In genomic region chr17:5248957-5249656, GRCm38 (mm10) we compare ENCODE assay signal across 8 mouse cellular contexts.
DNase-seq lines count a peak whose midpoint lies in the region; ATAC-seq lines count a peak whose summit lies in the region.

No protein-coding gene starts in this region.

- WGBS in hindbrain, embryonic 13.5 days: 51% methylated on average over 17 of the region's 17 CpGs
- WGBS in hindbrain, embryonic 11.5 days: 69% methylated on average over 17 of the region's 17 CpGs

- no peak overlapping the region for H3K4me3 ChIP-seq in hindbrain, embryonic 13.5 days
- H3K4me3 ChIP-seq in hindbrain, embryonic 11.5 days (ENCODE audit: low read depth, low read length): no peak overlapping the region

- H3K9me3 ChIP-seq in hindbrain, embryonic 13.5 days: no peaks in the 10 kb centered on the region
- H3K9me3 ChIP-seq in hindbrain, embryonic 11.5 days (ENCODE audit: control insufficient read depth, low read length): no peaks in the 10 kb centered on the region

- ATAC-seq in hindbrain, embryonic 13.5 days (ENCODE audit: low FRiP score): no peak
- no peak for ATAC-seq in hindbrain, embryonic 11.5 days (ENCODE audit: low FRiP score)
- peak; percentile 74 for ATAC-seq in cerebellum, adult (ENCODE audit: insufficient number of reproducible peaks, low FRiP score, low TSS enrichment)
- peak; percentile 41 for ATAC-seq in megakaryocyte, adult 5-6 weeks (ENCODE audit: poor library complexity, severe bottlenecking)

- H3K4me1 ChIP-seq in hindbrain, embryonic 13.5 days (replicated peaks): peaks cover 59% of the 10 kb centered on the region
- no peaks in the 10 kb centered on the region for H3K4me1 ChIP-seq in hindbrain, embryonic 11.5 days (replicated peaks; ENCODE audit: control insufficient read depth, insufficient read depth, low read length)

- H3K9ac ChIP-seq in hindbrain, embryonic 13.5 days: no peak overlapping the region
- no peak overlapping the region for H3K9ac ChIP-seq in hindbrain, embryonic 11.5 days (ENCODE audit: low read depth, low read length)

- H3K4me2 ChIP-seq in hindbrain, embryonic 13.5 days: 0 out of 2 replicates have a peak overlapping the region, but pooled peaks have one; percentile 3
- no peak overlapping the region for H3K4me2 ChIP-seq in hindbrain, embryonic 11.5 days (replicated peaks; ENCODE audit: low read depth, low read length)

- peak overlapping the region; percentile 74 for H3K27ac ChIP-seq in hindbrain, embryonic 13.5 days
- H3K27ac ChIP-seq in hindbrain, embryonic 11.5 days (ENCODE audit: low read depth, low read length): no peak overlapping the region

- H3K27me3 ChIP-seq in hindbrain, embryonic 13.5 days: no peaks in the 10 kb centered on the region
- H3K27me3 ChIP-seq in hindbrain, embryonic 11.5 days (ENCODE audit: control insufficient read depth, insufficient read depth, low read length): no peaks in the 10 kb centered on the region

- no peak for DNase-seq in hindbrain, embryonic 11.5 days (ENCODE audit: low spot score)
- DNase-seq in heart, postnatal 14 days: peak; percentile 37 to 45
- peak; percentile 51 to 60 for DNase-seq in layer of hippocampus, postnatal 10 days (ENCODE audit: low spot score in 2 of 2)
- DNase-seq in Muller cell, postnatal 12 days (ENCODE audit: inconsistent ontology term): no peak
- no peak for DNase-seq in gastrocnemius, postnatal 10 days

- H3K36me3 ChIP-seq in hindbrain, embryonic 13.5 days: 0 out of 2 replicates have a peak, but pooled peaks cover 3% of the 10 kb centered on the region
- no peaks in the 10 kb centered on the region for H3K36me3 ChIP-seq in hindbrain, embryonic 11.5 days (ENCODE audit: control insufficient read depth, insufficient read depth, low read length)

- intact Hi-C loops in heart, postnatal 14 days (cut with DNase I): loop anchor here (5.0 kb wide), 1 partner anchor 37 kb away; no protein-coding TSS in a partner anchor

Comparison
In these comparisons a context has a peak if more than half of its experiments do, and no peak if none do; other contexts are left out.
1. ATAC-seq: peak in cerebellum, adult (single experiment) and megakaryocyte, adult 5-6 weeks (single experiment); none in hindbrain, embryonic 13.5 days (single experiment) and hindbrain, embryonic 11.5 days (single experiment).
2. DNase-seq: peak in heart, postnatal 14 days (2 of 2) and layer of hippocampus, postnatal 10 days (2 of 2); none in hindbrain, embryonic 11.5 days (single experiment), Muller cell, postnatal 12 days (single experiment) and gastrocnemius, postnatal 10 days (single experiment).